Mouse (Mus musculus): ENCODE data around the gene Fabp1.

GRCm38 (mm10) chr6:71161290-71161689 is 38.3 kb upstream of the Fabp1 start:
- TF ChIP-seq TBP (conservative IDR thresholded peaks at IDR 0.05; ENCODE audit: low read depth, low read length) (no peak), IRF4 (IDR thresholded peaks at IDR 0.05; ENCODE audit: low read depth, low read length) (no peak), CTCF (conservative IDR thresholded peaks at IDR 0.05 in 1 of 2, IDR thresholded peaks at IDR 0.05 in 1 of 2; ENCODE audit: low read depth in 2 of 2, low read length in 2 of 2) (no peak), HCFC1 (IDR thresholded peaks at IDR 0.05; ENCODE audit: low read depth, low read length) (no peak), ZC3H11A (IDR thresholded peaks at IDR 0.05; ENCODE audit: low read depth, low read length) (no peak), EP300 (IDR thresholded peaks at IDR 0.05; ENCODE audit: low read length) (no peak), ELF1 (IDR thresholded peaks at IDR 0.05; ENCODE audit: low read depth, low read length) (no peak), POLR2A (IDR thresholded peaks at IDR 0.05; ENCODE audit: low read depth, low read length) (no peak), CHD2 (IDR thresholded peaks at IDR 0.05; ENCODE audit: low read length) (no peak), ZNF384 (IDR thresholded peaks at IDR 0.05; ENCODE audit: low read depth, low read length) (no peak), CHD1 (IDR thresholded peaks at IDR 0.05; ENCODE audit: low read depth, low read length) (no peak), PAX5 (IDR thresholded peaks at IDR 0.05; ENCODE audit: low read length) (no peak)

All from CH12.LX (cell line).